ENCODE assay signal across 29 mouse cellular contexts in the genomic region with DNA sequence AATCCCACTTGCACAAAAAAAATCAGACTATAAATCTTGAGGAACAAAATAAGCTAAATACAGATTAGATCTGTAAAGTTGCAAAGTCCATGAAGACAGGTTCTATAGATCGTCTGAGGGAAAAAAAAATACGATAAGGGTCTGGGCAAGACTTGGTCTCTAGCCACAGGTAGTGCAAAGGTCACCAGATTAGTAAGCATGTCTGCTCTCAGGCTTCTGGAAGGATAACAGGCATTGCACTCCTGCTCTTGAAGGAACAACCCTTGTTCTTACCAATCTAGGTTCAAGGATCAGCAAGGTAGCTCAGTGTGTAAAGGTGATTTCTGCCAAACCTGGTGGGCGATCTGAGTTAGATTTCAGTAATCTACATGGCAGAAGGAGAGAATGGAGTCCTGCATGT. TPM values are rescaled to one million over a fixed set of nuclear protein-coding genes. Genes with fewer than 3 reads are reported as not detected.
DNase-seq lines count a peak whose midpoint lies in the region; ATAC-seq and TF ChIP-seq lines count a peak whose summit lies in the region.
"Had no signal": no experiment of that assay in that cellular context is flagged by ENCODE, and none has a peak within 500 bp of the region (broad histone marks: within the 10 kb centered on the region; RNA-seq: fewer than 3 reads in every experiment).

No protein-coding gene starts in this region.

- peak; percentile 29 for DNase-seq in kidney, adult 2 months
- DNase-seq in c-Kit-positive CD71-positive TER-119-positive erythroid progenitor cells, embryonic 14.5 days (ENCODE audit: low spot score), result no peak
- no peak for DNase-seq in urinary bladder, postnatal 14 days (ENCODE audit: low spot score)
- DNase-seq: adrenal gland, adult 8-10 months; adrenal gland, postnatal 14 days; adrenal gland, postnatal 36 days; B cell, adult 2 months; cerebellum, adult 11 months; cerebellum, adult 18-20 months; cerebellum, adult 8-10 months; cerebellum, adult 9-11 months; cerebellum, postnatal 14 days; cerebellum, postnatal 36 days; embryo, embryonic 11 days had no signal

- 64% methylated on average over 3 of the region's 3 CpGs for WGBS in kidney, adult 2 months
- WGBS in kidney, embryonic 15.5 days, result 71% methylated on average over 3 of the region's 3 CpGs
- WGBS in intestine, embryonic 15.5 days, result 62% methylated on average over 3 of the region's 3 CpGs
- 42% methylated on average over 3 of the region's 3 CpGs for WGBS in intestine, postnatal 0 days

- TF ChIP-seq POLR2A in kidney, adult 2 months (IDR thresholded peaks at IDR 0.05; ENCODE audit: low read depth, low read length), result no peak

- H3K27ac ChIP-seq in kidney, adult 2 months (ENCODE audit: insufficient read depth, low read depth, low read length), result no peak overlapping the region
- no peak overlapping the region for H3K27ac ChIP-seq in kidney, embryonic 15.5 days
- no peak overlapping the region for H3K27ac ChIP-seq in intestine, embryonic 15.5 days
- H3K27ac ChIP-seq in intestine, postnatal 0 days (ENCODE audit: low read depth, low read length), result no peak overlapping the region
- H3K27ac ChIP-seq: embryonic facial prominence, embryonic 13.5 days; embryonic facial prominence, embryonic 15.5 days; forebrain, embryonic 10.5 days; forebrain, embryonic 12.5 days had no signal

- H3K36me3 ChIP-seq in kidney, adult 2 months (ENCODE audit: control insufficient read depth, insufficient read depth, low read length), result no peaks in the 10 kb centered on the region
- H3K36me3 ChIP-seq in kidney, embryonic 15.5 days, result no peaks in the 10 kb centered on the region
- H3K36me3 ChIP-seq in intestine, embryonic 15.5 days, result no peaks in the 10 kb centered on the region
- H3K36me3 ChIP-seq in intestine, postnatal 0 days (ENCODE audit: control insufficient read depth, insufficient read depth), result no peaks in the 10 kb centered on the region
- H3K36me3 ChIP-seq: embryonic facial prominence, embryonic 13.5 days; embryonic facial prominence, embryonic 15.5 days; forebrain, embryonic 10.5 days; forebrain, embryonic 12.5 days; G1E had no signal

- ATAC-seq in kidney, embryonic 15.5 days (replicated peaks; ENCODE audit: low FRiP score), result no peak
- peak; percentile 82 for ATAC-seq in intestine, embryonic 15.5 days
- ATAC-seq in intestine, postnatal 0 days, result peak; percentile 81
- ATAC-seq: activated CD4-positive, CD25-positive, alpha-beta regulatory T cell, adult 4 months; CD4-positive, CD25-positive, alpha-beta regulatory T cell, adult 4 months; forebrain, embryonic 14.5 days; forebrain, embryonic 16.5 days; Patski had no signal

- no peaks in the 10 kb centered on the region for H3K27me3 ChIP-seq in kidney, adult 2 months (replicated peaks; ENCODE audit: control insufficient read depth, insufficient read depth, low read length)
- H3K27me3 ChIP-seq in kidney, embryonic 15.5 days, result no peaks in the 10 kb centered on the region
- no peaks in the 10 kb centered on the region for H3K27me3 ChIP-seq in intestine, embryonic 15.5 days (replicated peaks)
- H3K27me3 ChIP-seq in intestine, postnatal 0 days (replicated peaks; ENCODE audit: control insufficient read depth, insufficient read depth, low read length), result no peaks in the 10 kb centered on the region
- H3K27me3 ChIP-seq: CH12.LX; embryonic facial prominence, embryonic 13.5 days; embryonic facial prominence, embryonic 15.5 days; forebrain, embryonic 12.5 days had no signal

- no peak overlapping the region for H3K4me3 ChIP-seq in kidney, adult 2 months (ENCODE audit: insufficient read depth, low read depth, low read length)
- H3K4me3 ChIP-seq in kidney, embryonic 15.5 days (replicated peaks), result no peak overlapping the region
- no peak overlapping the region for H3K4me3 ChIP-seq in intestine, embryonic 15.5 days (replicated peaks)
- H3K4me3 ChIP-seq in intestine, postnatal 0 days (ENCODE audit: low read depth, low read length), result no peak overlapping the region
- H3K4me3 ChIP-seq: embryonic facial prominence, embryonic 13.5 days; embryonic facial prominence, embryonic 15.5 days; erythroblast, embryonic 14.5 days; forebrain, embryonic 10.5 days; forebrain, embryonic 12.5 days had no signal

- H3K4me1 ChIP-seq in kidney, adult 2 months (ENCODE audit: control insufficient read depth, insufficient read depth, low read length), result no peaks in the 10 kb centered on the region
- no peaks in the 10 kb centered on the region for H3K4me1 ChIP-seq in kidney, embryonic 15.5 days
- H3K4me1 ChIP-seq in intestine, embryonic 15.5 days (replicated peaks), result no peaks in the 10 kb centered on the region
- 0 out of 2 replicates have a peak, but pooled peaks cover 3% of the 10 kb centered on the region for H3K4me1 ChIP-seq in intestine, postnatal 0 days (replicated peaks; ENCODE audit: control insufficient read depth, insufficient read depth, low read length)
- H3K4me1 ChIP-seq: embryonic facial prominence, embryonic 13.5 days; embryonic facial prominence, embryonic 15.5 days; forebrain, embryonic 10.5 days; forebrain, embryonic 12.5 days had no signal

- TF ChIP-seq CTCF in kidney, adult 2 months (conservative IDR thresholded peaks at IDR 0.05; ENCODE audit: insufficient read depth, insufficient read length, low read depth, low read length), result no peak
- no peak for TF ChIP-seq CTCF in intestine, postnatal 0 days (IDR thresholded peaks at IDR 0.05; ENCODE audit: low read depth)

- no peaks in the 10 kb centered on the region for H3K9me3 ChIP-seq in kidney, embryonic 15.5 days (replicated peaks)
- no peaks in the 10 kb centered on the region for H3K9me3 ChIP-seq in intestine, embryonic 15.5 days
- H3K9me3 ChIP-seq in intestine, postnatal 0 days (ENCODE audit: control insufficient read depth), result no peaks in the 10 kb centered on the region
- H3K9me3 ChIP-seq: embryonic facial prominence, embryonic 13.5 days; embryonic facial prominence, embryonic 15.5 days; forebrain, embryonic 10.5 days; forebrain, embryonic 12.5 days; G1E had no signal

- H3K4me2 ChIP-seq in kidney, embryonic 15.5 days, result no peak overlapping the region
- H3K4me2 ChIP-seq in intestine, embryonic 15.5 days (replicated peaks), result no peak overlapping the region
- no peak overlapping the region for H3K4me2 ChIP-seq in intestine, postnatal 0 days (replicated peaks; ENCODE audit: low read depth)
- H3K4me2 ChIP-seq: embryonic facial prominence, embryonic 13.5 days; embryonic facial prominence, embryonic 15.5 days; forebrain, embryonic 12.5 days had no signal

- H3K9ac ChIP-seq in kidney, embryonic 15.5 days, result no peak overlapping the region
- H3K9ac ChIP-seq in intestine, embryonic 15.5 days, result no peak overlapping the region
- no peak overlapping the region for H3K9ac ChIP-seq in intestine, postnatal 0 days (ENCODE audit: low read depth, low read length)
- H3K9ac ChIP-seq: embryonic facial prominence, embryonic 13.5 days; embryonic facial prominence, embryonic 15.5 days; forebrain, embryonic 12.5 days had no signal

RNA-seq across cellular contexts. Expression of a gene that starts 28.2 kb away (rescaled TPM):
- polyA plus RNA-seq in kidney, adult 2 months (2012; rRNA removed), result 1.6 and 2.0 TPM in 2 replicates
- 10.1 and 11.7 TPM in 2 replicates for polyA plus RNA-seq in kidney, embryonic 15.5 days (2015; fragmentation: Nextera tagmentation; extraction: Ambion mirVana)
- polyA plus RNA-seq in intestine, embryonic 15.5 days (2015; fragmentation: Nextera tagmentation; extraction: Ambion mirVana), result 7.1 and 8.7 TPM in 2 replicates
- 2.7 and 4.0 TPM in 2 replicates for polyA plus RNA-seq in intestine, postnatal 0 days (2015; fragmentation: Nextera tagmentation; extraction: Ambion mirVana)
